Mouse (Mus musculus) liver, postnatal 0 days (tissue): Measurements from ENCODE around the gene Sctr.

Source experiments
- CTCF ChIP-seq: sonication (generic); IDR thresholded peaks from 2 replicates; pipeline ENCODE4 v1.5.1; 2016; ENCODE audit warnings: antibody characterized with exemption, low read depth
- EP300 ChIP-seq: IDR thresholded peaks from 2 replicates; pipeline ENCODE4 v1.6.1; 2016; ENCODE audit warnings: antibody characterized with exemption, low read depth, mild to moderate bottlenecking

GRCm38 (mm10) chr1:119959464-119959863, 47.2 kb upstream of the Sctr start:
- TF ChIP-seq CTCF (no peak), EP300 (no peak)
